Mouse (Mus musculus) neural tube, embryonic 13.5 days (tissue): ENCODE measurements around the gene Nme6. TPM values are rescaled to one million over a fixed set of nuclear protein-coding genes. Genes with fewer than 3 reads are reported as not detected.

ENCODE experiments used
- ATAC-seq: fragments of 200-750 bp; cut with Nextera tagmentation; 2 replicates; pipeline ENCODE4 v1.8.0; 2017; ENCODE audit warnings: low read depth, mild to moderate bottlenecking, moderate TSS enrichment, moderate library complexity
- H3K27ac ChIP-seq: fragments of 300-500 bp; sonication (generic); replicated peaks from 2 replicates; pipeline ENCODE4 v1.5.1; 2015; ENCODE audit warnings: moderate library complexity, mild to moderate bottlenecking, inconsistent platforms
- H3K27me3 ChIP-seq: fragments of 300-500 bp; sonication (generic); 2 replicates; pipeline ENCODE4 v1.6.1; 2015; ENCODE audit warnings: mild to moderate bottlenecking, inconsistent platforms
- H3K36me3 ChIP-seq: fragments of 300-500 bp; sonication (generic); 2 replicates; pipeline ENCODE4 v1.6.1; 2015; ENCODE audit warnings: mild to moderate bottlenecking, inconsistent platforms
- H3K4me1 ChIP-seq: fragments of 300-500 bp; sonication (generic); replicated peaks from 2 replicates; pipeline ENCODE4 v1.6.1; 2015; ENCODE audit warnings: inconsistent platforms
- H3K4me2 ChIP-seq: fragments of 300-500 bp; sonication (generic); 2 replicates; pipeline ENCODE4 v1.6.1; 2015; ENCODE audit warnings: inconsistent platforms, mild to moderate bottlenecking, moderate library complexity
- H3K4me3 ChIP-seq: fragments of 300-500 bp; sonication (generic); 2 replicates; pipeline ENCODE4 v1.5.1; 2015; ENCODE audit warnings: mild to moderate bottlenecking, inconsistent platforms
- H3K9ac ChIP-seq: fragments of 300-500 bp; sonication (generic); 2 replicates; pipeline ENCODE4 v1.6.1; 2015; ENCODE audit warnings: moderate library complexity, mild to moderate bottlenecking, inconsistent platforms
- H3K9me3 ChIP-seq: fragments of 300-500 bp; sonication (generic); 2 replicates; pipeline ENCODE4 v1.6.1; 2016; ENCODE audit warnings: inconsistent platforms
- whole genome bisulfite sequencing: fragments of 180-500 bp; shearing (Covaris S2); methylation state at CpG from one replicate; pipeline ENCODE4 v1.1.7; 2015; 5-methylcytosine and 5-hydroxymethylcytosine counted together
- microRNA-seq: library from miRNA; unstranded; fragments of <30 nt; microRNA quantifications from one replicate; pipeline ENCODE4, GENCODE M21; 2016
- polyA plus RNA-seq: library from polyadenylated mRNA; unstranded; fragments of >200 nt; fragmentation: Nextera tagmentation; extraction: Ambion mirVana; gene quantifications from 2 replicates; pipeline ENCODE4 v1.2.1, GENCODE M21; 2015

Gene Nme6
- polyA plus RNA-seq, 1 experiment from 2014 or later = 58.9 TPM

DNA sequence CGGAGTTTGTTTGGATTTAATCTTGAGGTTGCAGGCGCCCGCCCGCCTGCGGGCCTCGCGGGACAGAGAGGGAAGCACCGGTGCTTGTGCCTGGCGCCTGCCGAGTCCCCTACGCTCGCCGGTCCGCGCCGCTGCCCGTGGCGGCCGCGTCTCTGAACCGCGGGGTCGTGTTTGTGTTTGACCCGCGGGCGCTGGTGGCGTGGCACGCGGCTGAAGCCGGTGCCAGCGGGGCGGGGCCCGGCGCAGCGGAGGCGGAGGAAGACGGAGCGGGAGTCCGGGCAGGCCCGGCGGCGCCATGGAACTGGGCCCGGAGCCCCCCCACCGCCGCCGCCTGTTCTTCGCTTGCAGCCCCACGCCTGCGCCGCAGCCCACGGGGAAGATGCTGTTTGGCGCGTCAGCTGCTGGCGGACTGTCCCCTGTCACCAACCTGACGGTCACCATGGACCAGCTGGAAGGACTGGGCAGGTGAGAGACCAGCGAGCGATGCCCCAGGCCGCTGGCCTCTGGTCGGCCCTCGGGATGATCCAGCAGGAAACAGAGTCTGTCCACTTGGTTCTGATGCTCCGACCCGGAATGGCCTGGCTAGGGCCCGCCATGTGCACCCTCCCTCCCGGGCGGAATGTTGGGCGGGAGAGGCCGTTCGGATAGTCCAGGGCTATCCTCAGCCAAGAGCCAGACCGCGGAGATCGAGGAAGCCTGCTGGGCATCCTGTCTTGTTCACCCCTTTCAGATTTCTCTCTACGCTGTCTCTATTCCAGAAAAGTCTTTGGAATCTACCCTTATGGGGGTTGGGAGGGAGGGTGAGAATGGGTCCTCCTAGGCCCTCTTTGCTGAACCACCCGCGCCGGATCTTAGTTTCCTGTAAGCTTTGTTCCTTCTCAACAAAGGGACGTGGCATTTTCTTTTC lies 43.4 kb downstream of the Nme6 start:
- H3K9ac ChIP-seq = peak overlapping the region; percentile 93
- H3K4me3 ChIP-seq = peak overlapping the region; percentile 94
- H3K4me2 ChIP-seq = peak overlapping the region; percentile 85
- peak overlapping the region; percentile 83 for H3K27ac ChIP-seq
- no peaks in the 10 kb centered on the region for H3K9me3 ChIP-seq
- H3K27me3 ChIP-seq = no peaks in the 10 kb centered on the region
- WGBS = under 1% methylated on average over 62 of the region's 76 CpGs
- H3K4me1 ChIP-seq = peaks cover 20% of the 10 kb centered on the region
- H3K36me3 ChIP-seq = peaks cover 25% of the 10 kb centered on the region
- ATAC-seq = peak; percentile 73

DNA sequence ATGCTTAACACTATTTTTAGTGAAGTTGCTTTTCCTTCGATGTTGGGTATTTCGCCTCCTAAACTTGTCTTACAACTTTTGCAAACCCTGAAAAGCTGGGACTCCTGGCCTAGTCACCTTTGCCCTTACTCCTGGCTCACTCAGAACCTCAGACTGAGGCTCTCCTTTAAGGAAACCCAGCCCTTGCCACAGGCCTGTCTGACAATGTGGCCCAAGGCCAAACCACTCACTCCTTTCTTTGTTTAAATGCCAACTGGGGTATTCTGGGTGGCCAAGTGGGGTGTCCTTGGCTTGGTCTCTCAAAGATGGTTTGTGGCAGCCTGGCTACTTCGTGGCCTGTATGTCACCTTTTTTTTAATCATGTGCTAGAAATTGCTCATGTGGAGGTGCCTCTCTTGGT lies 44.2 kb downstream of the Nme6 start:
- Histone ChIP-seq H3K4me3 (peak overlapping the region; percentile 94), H3K27me3 (no peaks in the 10 kb centered on the region), H3K4me1 (peaks cover 20% of the 10 kb centered on the region), H3K27ac (peak overlapping the region; percentile 83), H3K9ac (peak overlapping the region; percentile 93), H3K9me3 (no peaks in the 10 kb centered on the region), H3K4me2 (peak overlapping the region; percentile 85), H3K36me3 (peaks cover 33% of the 10 kb centered on the region)
- 9% methylated on average over 3 of the region's 3 CpGs for whole genome bisulfite sequencing
- ATAC-seq = no peak

DNA sequence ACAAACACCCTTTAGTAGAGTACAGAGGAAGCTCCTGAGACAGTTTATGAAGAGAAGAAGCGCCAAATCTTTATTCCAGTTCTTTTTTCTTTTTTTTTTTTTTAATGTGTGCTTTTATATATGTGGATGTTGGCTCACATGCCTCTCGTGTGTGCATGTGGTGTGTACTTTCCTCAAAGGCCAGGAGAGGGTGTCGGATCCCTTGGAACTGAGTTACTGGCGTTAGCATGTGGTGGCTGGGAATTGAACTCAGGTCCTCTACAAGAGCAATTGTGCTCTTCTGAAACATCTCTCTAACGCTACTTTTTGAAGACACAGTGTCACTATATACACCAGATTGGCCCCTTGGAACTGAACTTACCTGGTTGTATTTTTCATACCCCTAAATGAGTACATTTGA lies 45.1 kb downstream of the Nme6 start:
- ATAC-seq = no peak
- peak overlapping the region; percentile 93; the same call in 1 of the 2 replicates for H3K9ac ChIP-seq

DNA sequence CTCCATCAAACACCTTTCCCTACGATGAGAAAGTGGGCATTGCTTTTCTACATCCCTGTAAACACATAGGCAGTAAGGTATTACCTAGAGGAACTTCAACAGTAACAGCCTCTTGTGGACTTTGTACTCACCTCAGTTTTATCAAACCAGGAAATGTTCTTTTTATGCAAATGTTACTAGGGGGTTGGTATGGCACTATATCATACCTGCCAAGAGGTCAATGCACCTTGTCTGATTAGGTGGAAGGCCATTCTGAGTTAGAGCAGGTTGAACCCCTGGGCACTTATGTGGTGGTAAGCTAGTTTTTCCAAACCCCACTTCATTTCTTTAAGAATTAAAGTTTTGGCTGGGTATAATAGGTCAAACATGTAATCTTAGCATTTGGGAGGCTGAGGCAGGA lies 46.8 kb downstream of the Nme6 start:
- no peak for ATAC-seq
- Histone ChIP-seq H3K27me3 (no peaks in the 10 kb centered on the region), H3K4me2 (no peak overlapping the region), H3K9me3 (no peaks in the 10 kb centered on the region), H3K9ac (no peak overlapping the region), H3K36me3 (peaks cover 58% of the 10 kb centered on the region), H3K27ac (no peak overlapping the region), H3K4me3 (no peak overlapping the region), H3K4me1 (peaks cover 20% of the 10 kb centered on the region)
- WGBS = 98% methylated on average over 1 of the region's 1 CpGs

More for the DNA sequence above, 45.1 kb downstream of the Nme6 start:
- H3K4me2 ChIP-seq = peak overlapping the region; percentile 85
- no peaks in the 10 kb centered on the region for H3K27me3 ChIP-seq
- H3K4me1 ChIP-seq = peaks cover 20% of the 10 kb centered on the region
- H3K4me3 ChIP-seq = peak overlapping the region; percentile 94
- no peak overlapping the region for H3K27ac ChIP-seq
- no peaks in the 10 kb centered on the region for H3K9me3 ChIP-seq
- 82% methylated on average over 5 of the region's 5 CpGs for WGBS
- peaks cover 42% of the 10 kb centered on the region for H3K36me3 ChIP-seq

DNA sequence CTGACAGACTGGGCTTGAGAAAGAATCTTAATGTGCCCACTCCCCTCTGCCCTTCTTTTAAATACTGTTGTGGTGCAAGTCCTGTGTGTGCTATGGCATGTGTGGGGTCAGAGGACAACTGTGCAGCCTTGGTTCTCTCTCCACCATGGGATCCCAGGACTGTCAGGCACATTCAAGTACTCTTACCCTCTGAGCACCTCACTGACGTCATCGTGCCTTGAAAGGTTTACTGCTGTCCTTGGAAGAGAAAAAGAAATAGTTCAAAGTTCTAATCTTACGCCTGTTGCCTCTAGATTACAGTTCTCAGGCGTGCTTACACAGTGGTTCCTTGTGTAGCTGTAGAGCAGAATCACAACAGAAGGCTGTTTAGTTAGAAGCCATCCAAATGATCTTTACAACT lies 53.7 kb downstream of the Nme6 start:
- H3K36me3 ChIP-seq = peaks cover 98% of the 10 kb centered on the region
- no peak for ATAC-seq
- H3K4me1 ChIP-seq = no peaks in the 10 kb centered on the region
- no peaks in the 10 kb centered on the region for H3K9me3 ChIP-seq
- H3K27me3 ChIP-seq = no peaks in the 10 kb centered on the region
- H3K4me3 ChIP-seq = no peak overlapping the region
- WGBS = 85% methylated on average over 4 of the region's 4 CpGs
- no peak overlapping the region for H3K9ac ChIP-seq
- H3K4me2 ChIP-seq = no peak overlapping the region
- H3K27ac ChIP-seq = no peak overlapping the region

DNA sequence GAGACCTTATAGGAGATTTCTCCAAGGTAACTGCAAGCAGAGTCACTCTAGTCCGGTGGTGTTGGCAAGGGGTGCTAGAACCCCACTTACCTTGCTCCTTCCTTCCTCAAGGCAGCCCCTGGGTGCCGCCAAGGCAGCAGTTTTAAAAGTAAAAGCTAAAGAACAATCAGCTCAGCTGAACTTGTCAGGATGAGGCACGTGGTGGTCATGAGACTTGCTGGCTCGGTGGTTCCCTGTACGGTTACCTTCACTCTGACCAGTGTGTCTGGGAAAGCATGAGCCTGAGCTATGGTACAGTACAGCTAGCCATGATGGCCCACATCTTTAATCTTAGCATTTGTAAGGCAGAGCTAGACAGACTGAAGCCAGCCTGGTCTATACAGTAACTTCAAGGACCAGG lies 54.8 kb downstream of the Nme6 start:
- WGBS = 91% methylated on average over 5 of the region's 5 CpGs
- ATAC-seq = no peak
- no peaks in the 10 kb centered on the region for H3K4me1 ChIP-seq

DNA sequence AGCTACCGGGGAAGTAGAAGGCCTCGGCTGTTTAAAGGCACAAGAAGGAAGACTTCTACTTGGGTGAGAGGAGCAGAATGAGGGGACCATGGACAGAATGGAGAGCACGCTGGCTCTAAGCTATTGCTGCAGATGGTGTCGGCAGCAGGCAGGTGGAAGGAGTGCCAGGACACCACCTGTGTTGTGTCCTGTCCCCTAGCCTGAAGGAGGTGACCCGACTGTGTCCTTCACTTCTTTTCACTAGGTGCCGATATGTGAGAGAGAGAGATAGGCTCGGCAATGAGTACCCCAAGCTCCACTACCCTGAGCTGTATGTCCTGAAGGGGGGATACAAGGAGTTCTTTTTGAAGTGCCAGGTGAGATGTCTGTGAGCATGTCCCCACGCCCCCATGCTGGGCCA lies 59.0 kb downstream of the Nme6 start:
- ATAC-seq = no peak
- 0 out of 2 replicates have a peak, but pooled peaks cover 6% of the 10 kb centered on the region for H3K4me1 ChIP-seq
- no peak overlapping the region for H3K27ac ChIP-seq
- H3K4me3 ChIP-seq = no peak overlapping the region
- H3K4me2 ChIP-seq = no peak overlapping the region
- no peak overlapping the region for H3K9ac ChIP-seq
- no peaks in the 10 kb centered on the region for H3K27me3 ChIP-seq
- H3K9me3 ChIP-seq = no peaks in the 10 kb centered on the region
- peaks cover 71% of the 10 kb centered on the region for H3K36me3 ChIP-seq
- 89% methylated on average over 8 of the region's 8 CpGs for WGBS

More for the DNA sequence above, 54.8 kb downstream of the Nme6 start:
- Histone ChIP-seq H3K27ac (no peak overlapping the region), H3K9ac (no peak overlapping the region), H3K4me3 (no peak overlapping the region), H3K9me3 (no peaks in the 10 kb centered on the region), H3K36me3 (peaks cover 98% of the 10 kb centered on the region), H3K4me2 (no peak overlapping the region), H3K27me3 (no peaks in the 10 kb centered on the region)

Small RNAs within 50 kb of the gene (microRNA-seq; reads per million reads assigned to microRNA genes)
- not detected for gene Mir7089

Other genes starting within 250 kb of the Nme6 start
- not detected in 2 replicates for gene Fbxw24, start 206.7 kb upstream of the Nme6 start, polyA plus RNA-seq
- gene Fbxw25, start 168.1 kb upstream of the Nme6 start, polyA plus RNA-seq = not detected in 2 replicates
- not detected in 2 replicates for gene Fbxw18, start 130.0 kb upstream of the Nme6 start, polyA plus RNA-seq
- gene Fbxw26, start 86.7 kb upstream of the Nme6 start, polyA plus RNA-seq = not detected in 2 replicates
- gene Fbxw27, start 42.1 kb upstream of the Nme6 start, polyA plus RNA-seq = not detected in 2 replicates
- not detected in 2 replicates for gene Spink8, start 20.5 kb upstream of the Nme6 start, polyA plus RNA-seq
- 1.3 and 2.4 TPM in 2 replicates for gene Camp, start 16.9 kb downstream of the Nme6 start, polyA plus RNA-seq
- gene Cdc25a, start 42.8 kb downstream of the Nme6 start, polyA plus RNA-seq = 16.0 and 17.2 TPM in 2 replicates
- 174 and 176 TPM in 2 replicates for gene Map4, start 98.7 kb downstream of the Nme6 start, polyA plus RNA-seq